Mouse (Mus musculus) left cerebral cortex, postnatal 10 days (tissue): ENCODE data around the gene Khdc4. TPM values are rescaled to one million over a fixed set of nuclear protein-coding genes. Genes with fewer than 3 reads are reported as not detected.

Source experiments
- DNase-seq, 2 experiments: peaks; one replicate each; pipeline ENCODE4 v3.0.0; 2021 to 2022; ENCODE audit warnings: low spot score in 2 of 2, mixed read lengths in 1 of 2; ENCODE audit errors: extremely low spot score in 1 of 2
- intact Hi-C: fragments of 180-260 bp; cut with DNase I; formaldehyde crosslinking; loops from one replicate; pipeline ENCODE4 v1.15.1; 2025
- total RNA-seq, 2 experiments: library from RNA; stranded (reverse); gene quantifications; 2 replicates each; pipeline ENCODE4 v1.2.3; 2021

Gene Khdc4
- total RNA-seq, 2 experiments from 2014 or later = 52.0 to 55.7 TPM

DNA sequence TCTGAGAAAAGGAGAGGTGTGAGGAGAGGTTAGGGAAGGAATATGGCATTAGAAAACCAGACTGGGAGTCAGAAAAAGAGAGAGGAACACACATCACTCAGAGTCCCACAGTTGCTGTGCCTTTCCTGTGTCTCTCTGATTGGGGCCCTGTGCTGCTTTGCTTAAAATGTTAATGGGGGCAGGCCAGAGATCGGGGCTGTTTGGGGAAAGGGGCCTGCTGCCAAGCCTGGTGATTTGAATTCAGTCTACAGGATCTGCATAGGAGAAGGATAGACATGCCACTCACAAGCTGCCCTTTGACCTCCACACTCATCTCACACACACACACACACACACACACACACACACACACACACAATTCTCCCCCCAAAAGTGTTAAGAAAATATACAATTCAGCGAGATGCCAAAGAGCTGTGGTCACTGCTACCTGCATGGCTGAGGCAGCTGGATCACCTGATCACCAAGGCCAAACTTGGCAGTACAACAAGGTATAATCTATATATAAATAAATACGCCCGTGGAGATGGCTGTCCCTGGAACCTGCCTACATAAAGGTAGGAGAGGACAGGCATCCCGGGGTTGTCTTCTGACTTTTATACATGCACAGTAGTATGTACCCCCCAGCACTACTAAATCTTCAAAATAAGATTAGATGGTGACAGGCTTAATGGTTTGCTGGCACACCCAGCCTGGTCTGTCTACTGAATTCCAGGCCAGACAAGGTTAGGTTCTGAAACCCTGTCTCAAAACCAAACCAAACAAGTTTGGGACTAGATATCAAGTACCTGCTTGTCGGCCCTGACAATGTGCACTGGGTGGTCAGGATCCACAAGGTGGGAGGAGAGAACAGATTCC is 31.9 kb upstream of the Khdc4 start:
- intact Hi-C loops = no loop called here
- no peak for DNase-seq

DNA sequence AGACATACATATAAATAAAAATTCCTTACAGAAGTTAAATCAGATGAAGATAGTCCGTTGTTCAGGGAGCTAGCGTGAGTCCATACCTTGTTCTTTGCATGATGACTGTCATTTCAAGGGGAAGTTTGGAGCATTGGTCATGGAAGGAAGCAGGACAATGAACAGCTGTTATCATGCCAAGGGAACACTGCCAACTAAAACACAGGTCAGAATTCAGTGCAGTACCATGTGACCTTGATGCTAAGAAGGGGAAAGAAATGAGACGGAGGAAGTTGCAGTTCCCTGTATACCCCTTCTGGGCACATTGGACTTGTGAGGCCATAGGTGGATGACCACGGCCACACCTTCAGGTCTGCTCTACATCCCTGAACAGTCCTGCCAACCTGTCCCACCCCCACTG is 31.0 kb upstream of the Khdc4 start:
- no peak for DNase-seq
- intact Hi-C loops = no loop called here

DNA sequence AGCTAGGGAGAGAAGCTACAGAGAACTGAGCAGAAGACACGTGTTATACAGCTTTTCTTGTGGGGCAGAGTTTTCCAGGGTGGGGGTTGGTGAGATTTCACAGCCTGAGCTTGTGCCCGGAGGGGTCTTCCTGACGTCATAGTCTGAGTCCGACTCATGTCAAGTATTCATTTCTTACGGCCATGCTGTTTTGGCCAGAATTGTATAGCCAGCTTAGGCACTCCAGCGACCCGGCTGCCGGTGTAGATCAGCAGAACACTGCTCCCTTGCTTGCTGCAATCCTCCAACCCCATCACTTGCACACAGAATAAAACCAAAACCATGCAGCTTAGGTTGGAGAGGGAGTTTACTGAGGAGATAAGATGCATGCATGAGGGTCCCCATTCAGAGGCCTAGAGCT is 30.0 kb upstream of the Khdc4 start:
- intact Hi-C loops = no loop called here

DNA sequence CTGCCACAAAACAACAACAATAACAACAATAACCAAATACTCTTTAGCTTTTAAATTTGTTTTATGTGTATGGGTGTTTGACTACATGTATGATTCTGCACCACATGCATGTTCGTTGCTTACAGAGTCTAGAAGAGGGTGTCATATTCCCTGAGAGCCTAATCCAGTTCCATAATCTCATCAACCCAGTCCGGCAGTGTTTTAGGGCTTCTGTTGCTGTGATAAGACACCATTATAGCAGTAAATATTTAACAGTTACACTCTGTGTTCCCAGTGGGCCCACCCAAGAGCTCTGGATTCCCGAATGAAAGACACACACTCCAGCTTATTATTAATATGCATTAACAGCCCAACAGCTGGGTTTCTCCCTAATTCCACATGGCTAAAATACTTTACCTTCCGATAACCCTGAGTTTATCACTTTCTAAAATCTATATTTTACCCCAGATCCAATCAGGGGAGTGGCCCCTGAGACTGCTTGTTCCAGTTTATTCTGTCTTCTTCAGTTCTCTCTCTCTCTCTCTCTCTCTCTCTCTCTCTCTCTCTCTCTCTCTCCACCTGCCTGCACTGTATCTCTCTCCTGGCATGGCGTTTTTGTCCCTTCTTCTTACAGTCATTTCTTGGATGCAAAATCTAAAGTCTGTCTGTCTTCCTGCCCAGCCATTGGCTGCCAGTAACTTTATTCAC is 27.0 kb upstream of the Khdc4 start:
- intact Hi-C loops = no loop called here
- no peak for DNase-seq

More for the DNA sequence above, 30.0 kb upstream of the Khdc4 start:
- DNase-seq = peak in 1 of 2 experiments; percentile 6

DNA sequence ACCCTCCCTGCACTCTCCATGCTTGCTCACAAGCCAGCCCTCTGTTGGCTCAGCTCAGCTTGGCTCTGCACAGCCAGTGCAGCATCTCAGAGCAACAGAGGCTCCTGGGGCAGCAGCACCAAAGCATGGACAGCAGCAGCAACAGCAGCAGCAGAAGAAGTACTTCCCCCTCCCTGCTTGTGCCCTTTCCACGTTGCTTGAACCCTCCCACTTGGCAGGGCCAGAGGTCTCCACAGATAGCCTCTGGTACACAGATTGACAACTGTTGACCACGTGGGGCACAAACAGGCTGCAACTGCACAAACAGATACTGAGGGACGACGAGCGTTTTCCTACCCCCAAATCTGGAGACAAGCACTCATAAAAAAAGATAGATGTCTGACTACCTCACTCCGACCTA is 25.8 kb upstream of the Khdc4 start:
- intact Hi-C loops = no loop called here

DNA sequence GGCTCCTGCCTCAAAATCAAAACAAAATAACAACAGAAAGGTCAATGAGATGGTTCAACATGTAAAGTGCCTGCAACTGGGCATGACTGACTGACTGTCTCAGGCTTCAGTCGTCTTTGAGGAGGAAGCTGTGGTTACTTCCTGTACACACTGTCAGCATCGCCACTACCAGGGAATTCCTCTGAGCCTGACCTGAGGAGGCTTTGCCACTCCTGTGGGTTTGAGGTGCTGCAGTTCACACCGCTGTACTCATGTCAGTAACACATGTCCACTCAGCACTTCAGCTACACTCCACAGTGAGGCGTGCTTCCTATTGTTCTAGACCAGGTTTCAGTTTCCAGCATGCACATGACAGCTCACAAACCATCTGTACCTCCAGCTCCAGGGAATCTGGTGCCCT is 21.5 kb upstream of the Khdc4 start:
- intact Hi-C loops = no loop called here
- no peak for DNase-seq

More for the DNA sequence above, 25.8 kb upstream of the Khdc4 start:
- DNase-seq = no peak

DNA sequence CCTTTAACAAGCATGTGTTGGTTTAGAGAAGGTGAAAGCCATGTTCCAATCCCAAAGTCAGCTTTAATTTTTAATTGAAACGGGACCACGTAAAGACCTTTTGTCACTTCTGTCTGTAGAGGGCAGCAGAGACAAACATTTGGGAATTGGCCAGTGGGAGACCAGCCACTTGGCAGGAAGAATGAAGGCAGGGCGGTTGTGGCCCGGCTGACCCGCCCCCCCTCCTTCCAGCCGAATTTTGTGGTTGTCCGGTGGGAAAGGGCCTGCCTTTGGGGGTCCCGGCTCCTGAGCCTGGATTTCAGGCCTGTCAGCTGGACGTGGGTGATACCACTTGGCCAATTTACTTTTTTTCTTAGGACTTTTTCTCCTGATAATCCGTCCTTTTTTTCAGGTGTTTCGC is 8.2 kb upstream of the Khdc4 start:
- peak; percentile 40 to 78 for DNase-seq
- intact Hi-C loops = no loop called here

DNA sequence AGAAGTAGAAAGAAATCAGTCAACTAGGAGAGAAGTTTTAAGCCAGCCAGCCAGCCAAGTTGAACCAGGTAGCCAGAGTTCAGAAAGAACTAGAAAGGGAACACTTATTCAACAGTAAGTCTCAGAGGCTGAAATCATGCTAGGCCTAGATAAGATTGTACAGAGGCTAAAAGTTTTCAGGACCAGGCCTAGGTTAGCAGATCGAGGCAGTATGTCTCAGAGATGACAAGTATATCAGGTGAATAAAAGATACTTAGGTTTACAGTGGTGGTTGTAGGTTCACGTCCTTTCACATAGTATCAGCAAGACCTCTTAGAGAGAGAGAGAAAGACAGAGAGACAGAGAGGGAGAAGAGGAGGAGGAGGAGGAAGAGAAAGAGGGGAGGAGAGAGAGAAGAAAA is 1.8 kb upstream of the Khdc4 start:
- intact Hi-C loops = no loop called here
- no peak for DNase-seq

DNA sequence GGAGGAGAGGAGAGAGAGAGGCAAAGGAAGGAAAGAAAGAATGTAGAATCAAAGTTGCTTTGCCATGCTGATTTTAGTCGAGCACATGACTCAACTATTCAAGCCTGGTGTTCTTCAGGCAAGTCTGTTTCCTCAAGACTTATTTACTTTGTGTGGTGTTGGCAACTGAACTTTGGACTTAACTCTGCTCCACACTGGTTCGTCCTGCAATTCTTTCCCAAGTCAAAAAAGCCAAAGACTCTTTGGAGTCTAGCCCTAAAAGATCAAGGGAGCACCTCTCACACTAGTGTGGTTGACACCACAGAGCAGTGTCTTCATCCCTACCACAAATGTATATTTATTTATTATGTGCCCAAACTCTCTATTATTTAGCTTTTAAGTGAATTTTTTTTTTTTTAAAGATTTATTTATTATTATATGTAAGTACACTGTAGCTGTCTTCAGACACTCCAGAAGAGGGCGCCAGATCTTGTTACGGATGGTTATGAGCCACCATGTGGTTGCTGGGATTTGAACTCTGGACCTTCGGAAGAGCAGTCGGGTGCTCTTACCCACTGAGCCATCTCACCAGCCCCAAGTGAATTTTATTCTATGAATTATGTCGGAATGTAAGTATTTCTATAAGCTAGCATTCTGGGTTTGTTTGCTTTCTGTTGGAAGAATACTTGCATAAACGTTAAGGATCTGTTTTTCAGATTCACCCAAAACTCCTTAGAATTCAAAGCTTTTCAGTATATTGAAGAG is 1.2 kb upstream of the Khdc4 start:
- DNase-seq = no peak
- intact Hi-C loops = no loop called here

DNA sequence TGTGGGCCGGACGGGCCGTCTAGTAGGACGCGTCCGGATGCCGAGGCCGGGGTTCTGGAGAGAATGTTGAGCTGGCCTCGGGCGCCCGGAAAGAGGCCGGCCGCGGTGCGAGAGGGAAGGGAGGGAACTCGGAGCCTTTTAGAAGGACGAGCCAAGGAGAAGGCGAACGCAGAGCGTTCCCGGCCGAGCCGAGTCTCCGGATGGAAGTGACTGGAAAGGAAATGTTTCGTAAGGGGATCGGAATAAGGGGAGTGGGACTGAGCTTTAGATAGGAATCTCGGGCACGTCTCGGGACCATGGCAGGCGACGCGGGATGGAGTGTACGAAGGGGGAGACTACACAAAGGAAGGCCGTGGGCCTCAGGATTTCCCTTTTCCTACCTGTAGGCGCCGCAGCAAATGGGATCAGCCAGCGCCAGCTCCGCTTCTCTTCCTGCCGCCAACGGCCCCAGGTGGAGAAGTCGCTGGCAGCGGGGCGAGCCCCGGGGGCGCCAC is 402 bp downstream of the Khdc4 start:
- intact Hi-C loops = loop anchor here (5.0 kb wide), 1 partner anchor 79 kb away; the partner anchor contains the start of gene Arhgef2

DNA sequence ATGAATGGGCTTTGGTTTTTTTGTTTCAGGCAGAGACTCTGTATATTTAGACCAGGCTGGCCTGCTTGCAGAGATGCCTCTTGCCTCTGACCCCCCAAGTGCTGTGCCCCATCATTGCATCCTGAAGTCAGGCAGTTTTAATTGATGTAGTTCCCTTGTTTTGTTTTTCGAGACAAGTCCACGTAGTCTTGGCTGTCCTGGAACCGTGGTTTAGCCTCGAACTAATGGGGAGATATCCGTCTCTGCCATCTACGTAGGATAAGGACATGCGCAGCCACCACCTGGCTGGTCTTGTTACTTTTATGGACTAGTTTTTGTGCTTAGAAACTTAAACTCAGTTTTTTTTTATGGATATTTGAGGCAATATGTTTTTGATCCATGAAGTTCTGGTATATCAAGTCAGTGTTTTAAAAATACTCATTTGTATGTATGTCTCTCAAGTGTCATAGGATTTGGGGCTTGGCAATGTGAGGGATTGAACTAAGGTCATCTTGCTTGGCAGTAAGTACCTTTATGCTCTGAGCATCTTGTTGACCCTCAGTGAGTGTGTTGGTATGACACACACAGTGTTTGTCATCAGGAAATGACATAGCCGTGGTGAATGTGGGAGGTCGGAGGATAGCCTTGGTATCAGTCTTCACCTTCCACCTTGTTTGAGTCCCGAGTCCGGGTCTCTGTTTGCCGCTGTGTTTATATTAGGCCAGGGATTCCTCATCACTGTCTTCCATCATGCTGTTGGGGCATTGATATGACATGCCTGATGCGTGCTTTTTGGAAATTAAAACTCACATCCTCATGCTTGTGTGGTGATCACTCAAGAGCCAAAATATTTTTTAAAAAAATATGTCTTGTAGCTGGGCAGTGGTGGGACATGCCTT is 1.4 kb downstream of the Khdc4 start:
- no peak for DNase-seq
- intact Hi-C loops = loop anchor here (5.0 kb wide), 1 partner anchor 80 kb away; the partner anchor contains the start of gene Arhgef2

More for the DNA sequence above, 402 bp downstream of the Khdc4 start:
- peak in 1 of 2 experiments; percentile 69 for DNase-seq

DNA sequence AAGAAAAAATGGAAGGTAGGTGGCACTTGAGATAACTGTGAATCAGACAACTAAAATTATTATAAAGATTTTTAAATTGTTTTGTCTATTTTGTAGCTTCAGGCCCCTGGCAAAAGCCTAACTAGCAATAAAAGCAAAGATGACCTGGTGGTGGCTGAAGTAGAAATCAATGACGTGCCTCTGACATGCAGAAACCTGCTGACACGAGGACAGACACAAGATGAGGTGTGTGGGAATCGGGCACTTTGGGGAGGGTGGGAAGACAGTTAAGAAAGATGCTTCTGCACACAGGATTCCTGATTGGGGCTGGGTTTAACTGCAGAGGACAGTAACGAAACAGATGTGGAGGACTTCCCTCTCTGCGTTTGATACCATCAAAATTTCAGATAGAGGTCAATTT is 3.5 kb downstream of the Khdc4 start:
- DNase-seq = no peak
- intact Hi-C loops = loop anchor here (5.0 kb wide), 1 partner anchor 82 kb away; the partner anchor contains the start of gene Arhgef2

DNA sequence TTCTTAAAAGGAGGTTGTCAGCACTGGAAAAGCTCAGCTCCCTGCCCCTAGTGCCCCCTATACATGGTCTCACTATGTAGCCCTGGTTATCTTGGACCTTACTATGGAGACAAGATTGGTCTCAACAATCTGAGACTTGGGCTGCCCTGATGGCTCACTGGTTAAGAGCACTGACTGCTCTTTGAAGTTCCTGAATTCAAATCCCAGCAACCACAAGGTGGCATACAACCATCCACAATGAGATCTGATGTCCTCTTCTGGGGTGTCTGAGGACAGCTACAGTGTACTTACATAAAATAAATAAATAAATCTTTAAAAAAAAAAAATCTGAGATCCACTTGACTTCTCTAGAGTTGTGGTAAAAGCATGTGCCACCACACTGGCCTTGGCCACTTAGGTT is 9.9 kb downstream of the Khdc4 start:
- no peak for DNase-seq
- intact Hi-C loops = loop anchor here (10.0 kb wide), 1 partner anchor 391 kb away; no protein-coding TSS in a partner anchor

DNA sequence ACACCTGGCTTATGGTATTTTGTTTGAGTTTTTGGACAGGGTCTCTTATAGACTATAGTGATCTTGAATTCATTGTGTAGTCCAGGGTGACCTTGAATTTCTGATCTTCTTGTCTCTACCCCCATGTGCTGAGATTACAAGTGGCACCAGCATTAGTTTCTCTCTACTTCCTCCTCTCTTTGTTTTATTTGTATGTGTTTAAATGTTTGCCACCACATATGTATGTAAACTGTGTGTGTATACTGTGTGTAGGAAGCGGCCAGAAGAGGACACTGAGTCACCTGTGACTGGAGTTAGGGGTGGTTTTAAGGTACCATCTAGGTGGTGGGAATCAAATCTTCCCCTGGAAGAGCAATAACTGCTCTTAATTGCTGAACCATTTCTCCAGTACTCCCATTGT is 12.4 kb downstream of the Khdc4 start:
- intact Hi-C loops = loop anchor here (10.0 kb wide), 1 partner anchor 393 kb away; no protein-coding TSS in a partner anchor

DNA sequence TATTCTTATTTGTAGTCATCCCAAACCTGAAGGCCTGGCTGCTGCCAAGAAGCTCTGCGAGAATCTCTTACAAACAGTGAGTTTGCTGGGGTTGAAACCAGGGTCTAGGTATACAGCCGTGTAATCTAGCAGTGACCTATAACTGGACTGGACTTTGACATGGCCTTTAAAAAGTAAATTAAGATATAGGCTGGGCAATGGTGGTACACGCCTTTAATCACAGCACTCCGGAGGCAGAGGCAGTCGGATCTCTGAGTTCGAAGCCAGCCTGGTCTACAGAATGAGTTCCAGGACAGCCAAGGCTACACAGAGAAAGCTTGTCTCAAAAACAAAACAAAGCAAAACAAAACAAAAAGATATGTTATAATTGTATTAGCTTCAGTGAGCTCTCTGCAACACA is 13.2 kb downstream of the Khdc4 start:
- intact Hi-C loops = loop anchor here (10.0 kb wide), 1 partner anchor 394 kb away; no protein-coding TSS in a partner anchor
- DNase-seq = no peak

More for the DNA sequence above, 12.4 kb downstream of the Khdc4 start:
- no peak for DNase-seq

DNA sequence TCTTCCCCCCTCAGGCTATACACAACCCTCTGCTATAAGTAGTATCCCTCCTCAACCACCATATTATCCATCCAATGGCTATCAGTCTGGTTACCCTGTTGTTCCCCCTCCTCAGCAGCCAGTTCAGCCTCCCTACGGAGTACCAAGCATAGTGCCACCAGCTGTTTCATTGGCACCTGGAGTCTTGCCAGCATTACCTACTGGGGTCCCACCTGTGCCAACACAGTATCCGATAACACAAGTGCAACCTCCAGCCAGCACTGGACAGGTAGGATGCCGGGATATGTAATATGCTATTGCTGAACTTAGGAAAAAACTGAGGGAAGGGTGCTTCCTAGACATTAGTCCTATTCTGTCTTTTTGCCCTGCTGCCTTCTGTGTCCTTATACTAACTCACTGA is 14.6 kb downstream of the Khdc4 start:
- DNase-seq = no peak
- intact Hi-C loops = no loop called here

DNA sequence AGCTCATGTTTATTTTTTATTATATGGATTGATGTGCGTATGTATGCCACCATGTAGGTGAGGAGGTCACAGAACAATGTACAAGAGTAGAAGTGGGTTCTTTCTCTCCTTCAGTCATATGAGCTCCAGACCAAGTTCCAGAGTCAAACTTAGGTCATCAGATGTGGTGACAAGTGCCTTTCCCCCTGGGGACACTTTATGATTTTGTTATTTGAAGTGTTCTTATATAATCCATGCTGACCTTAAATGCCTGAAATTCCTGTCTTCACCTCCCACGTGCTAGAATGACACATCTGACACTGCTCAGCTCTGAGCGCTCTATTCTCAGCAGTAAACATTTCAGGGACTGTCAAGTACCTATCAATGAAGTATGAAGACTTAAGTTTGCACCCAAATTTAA is 15.6 kb downstream of the Khdc4 start:
- intact Hi-C loops = no loop called here
- no peak for DNase-seq

DNA sequence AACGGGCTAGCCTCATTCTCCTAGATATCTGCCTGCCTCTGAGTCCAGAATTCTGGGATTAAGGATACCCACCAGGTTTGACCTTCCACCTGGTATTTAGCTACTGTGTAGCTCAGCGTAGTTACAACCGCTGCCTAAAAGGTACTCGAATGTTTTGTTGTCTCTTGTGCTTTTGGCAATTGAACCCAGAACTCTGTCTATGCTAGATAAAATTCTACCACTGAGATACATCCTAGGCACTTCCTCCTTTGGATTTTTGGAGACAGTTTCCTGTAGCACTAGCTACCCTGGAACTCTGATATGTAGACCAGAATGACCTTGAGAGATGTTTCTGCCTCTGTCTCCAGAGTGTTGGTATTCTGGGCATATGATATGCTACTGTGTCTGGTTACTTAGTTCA is 28.1 kb downstream of the Khdc4 start:
- DNase-seq = no peak
- intact Hi-C loops = no loop called here
